Mouse (Mus musculus) bone marrow, adult 2 months (tissue): Measurements from ENCODE around the gene Tom1l2. TPM values are rescaled to one million over a fixed set of nuclear protein-coding genes. Genes with fewer than 3 reads are reported as not detected.

Experiments used
- H3K27ac ChIP-seq: fragments of 200-500 bp; 2 replicates; pipeline ENCODE4 v1.5.1; 2012; ENCODE audit warnings: low read depth, mild to moderate bottlenecking, control low read depth, inconsistent platforms, low read length; ENCODE audit not compliant: control insufficient read depth, poor library complexity, insufficient read depth
- H3K4me1 ChIP-seq: fragments of 200-500 bp; 2 replicates; pipeline ENCODE4 v1.6.1; 2011; ENCODE audit warnings: low read length; ENCODE audit not compliant: control insufficient read depth, insufficient read depth
- H3K4me3 ChIP-seq: fragments of 200-500 bp; replicated peaks from 2 replicates; pipeline ENCODE3; 2011; ENCODE audit warnings: mild to moderate bottlenecking, low read depth, low read length, control low read depth; ENCODE audit not compliant: control insufficient read depth
- CTCF ChIP-seq: fragments of 200-500 bp; IDR thresholded peaks from 2 replicates; pipeline ENCODE4 v1.5.1; 2011; ENCODE audit warnings: low read length, control low read depth; ENCODE audit not compliant: control insufficient read depth, insufficient read depth
- POLR2A ChIP-seq: fragments of 200-500 bp; IDR thresholded peaks from 2 replicates; pipeline ENCODE4 v1.6.1; 2011; ENCODE audit warnings: low read depth, mild to moderate bottlenecking, control low read depth, low read length, borderline replicate concordance; ENCODE audit not compliant: control insufficient read depth
- WGBS: fragments of 180-500 bp; shearing (Covaris S2); methylation state at CpG from one replicate; pipeline ENCODE4 v1.1.7; 2018; 5-methylcytosine and 5-hydroxymethylcytosine counted together
- polyA plus RNA-seq: library from polyadenylated mRNA; stranded (reverse); fragments of >200 nt; gene quantifications from 2 replicates; pipeline ENCODE4 v1.2.4, GENCODE M21; 2011; ENCODE audit warnings: low replicate concordance; ENCODE audit not compliant: missing spikeins, insufficient read depth, insufficient read length

Tom1l2 gene
- polyA plus RNA-seq, 1 experiment, result 14.1 TPM

DNA sequence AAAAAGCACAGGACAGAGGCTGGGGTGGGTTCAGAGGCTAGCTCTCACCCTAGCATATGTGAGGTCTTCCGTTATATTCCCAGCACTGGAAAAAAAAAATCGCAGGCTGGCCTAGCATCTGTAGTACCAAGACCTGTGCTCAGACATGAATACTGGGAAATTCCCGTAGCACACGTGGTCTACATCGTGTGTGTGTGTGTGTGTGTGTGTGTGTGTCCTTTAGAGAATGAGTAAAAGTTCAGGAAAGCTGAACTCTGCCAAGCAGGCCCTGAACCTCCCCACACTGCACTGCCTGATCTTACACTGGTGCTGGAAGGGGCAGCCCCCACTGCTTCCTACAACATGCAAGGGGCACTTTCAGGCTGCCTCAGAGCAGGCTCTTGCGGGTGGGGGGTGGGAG, 21.8 kb upstream of the Tom1l2 start:
- H3K27ac ChIP-seq, result no peak overlapping the region
- H3K4me1 ChIP-seq, result no peaks in the 10 kb centered on the region
- no peak overlapping the region for H3K4me3 ChIP-seq
- 76% methylated on average over 6 of the region's 6 CpGs for WGBS
- TF ChIP-seq POLR2A (no peak), CTCF (no peak)

DNA sequence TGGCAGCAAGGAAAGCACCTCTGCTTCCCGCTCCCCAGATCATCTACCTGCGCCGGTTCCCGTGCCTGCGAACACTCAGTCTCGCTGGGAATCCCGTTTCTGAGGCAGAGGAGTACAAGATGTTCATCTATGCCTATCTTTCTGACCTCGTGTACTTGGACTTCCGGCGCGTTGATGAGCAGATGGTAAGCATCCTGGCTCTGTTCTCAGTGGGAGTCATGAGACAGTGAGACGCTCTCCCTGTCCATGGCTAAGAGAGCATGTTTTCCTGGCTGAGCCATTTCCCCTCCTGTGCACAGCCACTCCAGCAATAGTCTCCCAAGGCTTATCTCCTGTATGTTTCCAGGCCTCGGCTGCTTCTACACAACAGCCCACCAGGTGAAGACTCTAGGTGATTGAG, 17.7 kb upstream of the Tom1l2 start:
- TF ChIP-seq POLR2A (no peak), CTCF (no peak)
- no peak overlapping the region for H3K4me3 ChIP-seq
- WGBS, result 88% methylated on average over 13 of the region's 13 CpGs
- no peak overlapping the region for H3K27ac ChIP-seq
- no peaks in the 10 kb centered on the region for H3K4me1 ChIP-seq

GRCm38 (mm10) chr11:60369448-60369847, 16.7 kb upstream of the Tom1l2 start:
- no peak overlapping the region for H3K27ac ChIP-seq
- WGBS, result 86% methylated on average over 4 of the region's 4 CpGs
- TF ChIP-seq POLR2A (no peak), CTCF (no peak)
- no peak overlapping the region for H3K4me3 ChIP-seq
- H3K4me1 ChIP-seq, result no peaks in the 10 kb centered on the region

DNA sequence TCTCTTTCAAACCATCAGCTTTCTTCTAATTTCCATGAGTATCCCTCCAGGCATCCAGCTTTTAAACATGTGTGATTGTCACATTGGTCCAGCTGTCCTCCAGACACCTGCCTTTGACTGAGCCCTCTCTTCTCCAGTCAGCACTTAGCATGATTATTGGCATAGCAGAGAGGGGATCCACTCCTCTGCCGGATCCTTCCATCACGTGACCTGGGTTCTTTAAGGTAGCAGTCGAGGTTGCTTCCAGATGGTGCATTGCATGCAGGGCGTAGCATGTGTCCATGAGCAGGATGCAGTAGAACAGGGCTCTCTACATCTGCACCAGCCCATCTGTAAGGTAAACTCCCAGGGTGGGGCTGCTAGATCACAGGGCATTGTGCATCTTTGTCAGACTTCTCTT, 16.2 kb upstream of the Tom1l2 start:
- TF ChIP-seq POLR2A (no peak), CTCF (no peak)
- Histone ChIP-seq H3K4me1 (no peaks in the 10 kb centered on the region), H3K4me3 (no peak overlapping the region), H3K27ac (no peak overlapping the region)
- WGBS, result 47% methylated on average over 4 of the region's 4 CpGs

GRCm38 (mm10) chr11:60367256-60367655, 14.6 kb upstream of the Tom1l2 start:
- TF ChIP-seq CTCF (no peak), POLR2A (no peak)
- no peaks in the 10 kb centered on the region for H3K4me1 ChIP-seq
- no peak overlapping the region for H3K27ac ChIP-seq
- H3K4me3 ChIP-seq, result no peak overlapping the region
- WGBS, result 81% methylated on average over 3 of the region's 3 CpGs

GRCm38 (mm10) chr11:60366239-60367019, 13.7 kb upstream of the Tom1l2 start:
- TF ChIP-seq POLR2A, result no peak
- TF ChIP-seq CTCF, result no peak
- whole genome bisulfite sequencing, result 61% methylated on average over 16 of the region's 16 CpGs
- Histone ChIP-seq H3K4me3 (no peak overlapping the region), H3K27ac (no peak overlapping the region), H3K4me1 (no peaks in the 10 kb centered on the region)

DNA sequence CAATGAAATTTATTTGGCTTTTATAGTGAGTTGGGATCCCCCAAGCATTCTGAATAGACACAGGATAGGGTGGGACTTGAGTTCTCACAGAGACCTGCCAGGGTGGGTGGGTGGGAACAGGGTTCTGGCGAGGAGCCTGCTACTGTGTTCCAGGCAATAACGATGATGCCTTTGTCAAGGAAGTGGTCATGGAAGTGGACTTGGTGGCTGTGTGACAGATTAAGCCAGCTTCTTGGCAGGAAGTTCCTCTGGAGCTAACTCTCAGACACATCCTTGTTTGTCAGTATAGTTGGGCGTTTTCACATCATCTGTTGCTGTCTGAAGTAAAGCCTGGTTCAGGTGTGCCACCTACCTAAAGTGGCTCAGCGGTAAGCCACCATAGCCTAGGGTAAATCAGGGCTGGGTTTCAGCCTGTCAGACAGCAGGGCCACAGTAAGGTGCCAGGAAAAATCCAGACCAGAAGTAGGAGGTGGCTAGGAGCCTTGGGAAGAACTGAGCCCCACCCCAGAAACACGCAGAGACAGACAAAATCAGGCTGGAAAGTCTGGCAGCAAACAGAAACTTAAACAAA, 8.0 kb upstream of the Tom1l2 start:
- 65% methylated on average over 5 of the region's 5 CpGs for WGBS
- H3K4me1 ChIP-seq, result no peaks in the 10 kb centered on the region
- H3K4me3 ChIP-seq, result no peak overlapping the region
- no peak overlapping the region for H3K27ac ChIP-seq
- TF ChIP-seq POLR2A (no peak), CTCF (no peak)

- Histone ChIP-seq H3K4me1 (no peaks in the 10 kb centered on the region), H3K4me3 (no peak overlapping the region), H3K27ac (no peak overlapping the region)
- TF ChIP-seq CTCF, result no peak
- TF ChIP-seq POLR2A, result no peak
- WGBS, result 93% methylated on average over 1 of the region's 1 CpGs
Measured at GRCm38 (mm10) chr11:60359936-60360335, 7.2 kb upstream of the Tom1l2 start.

GRCm38 (mm10) chr11:60359138-60359537, 6.4 kb upstream of the Tom1l2 start:
- WGBS, result 49% methylated on average over 5 of the region's 5 CpGs
- no peak for TF ChIP-seq POLR2A
- no peak for TF ChIP-seq CTCF
- H3K27ac ChIP-seq, result no peak overlapping the region
- H3K4me3 ChIP-seq, result no peak overlapping the region
- H3K4me1 ChIP-seq, result no peaks in the 10 kb centered on the region
